In genomic region chr2:94303984-94304383, GRCm38 (mm10) we compare ENCODE assay signal across 17 mouse cellular contexts.
DNase-seq lines count a peak whose midpoint lies in the region.
"Had no signal": no experiment of that assay in that cellular context is flagged by ENCODE, and none has a peak within 500 bp of the region (broad histone marks: within the 10 kb centered on the region; RNA-seq: fewer than 3 reads in every experiment).

No protein-coding gene starts in this region.

- intact Hi-C loops in gastrocnemius, postnatal 14 days (cut with DNase I; ENCODE audit: low total_unique reads), result no loop called here

- peak; percentile 12 for DNase-seq in gastrocnemius, postnatal 14 days
- no peak for DNase-seq in gastrocnemius, postnatal 25 days
- DNase-seq in layer of hippocampus, adult 9-11 months, result peak; percentile 14
- no peak for DNase-seq in layer of hippocampus, postnatal 25 days (ENCODE audit: extremely low spot score in 1 of 2, low spot score in 1 of 2)
- DNase-seq in cerebellum, adult 11-12 months, result peak; percentile 55
- DNase-seq in cerebellum, postnatal 14 days, result peak; percentile 26 to 46
- no peak for DNase-seq in frontal cortex, postnatal 36 days (ENCODE audit: low spot score in 2 of 2)
- DNase-seq in left cerebral cortex, adult 8-10 months (ENCODE audit: low spot score in 2 of 2), result no peak
- DNase-seq: adrenal gland, postnatal 36 days; forebrain, postnatal 0 days; heart, postnatal 14 days; kidney, adult 2 months; kidney, postnatal 14 days; lung, adult 2 months; lung, postnatal 4 days; right cerebral cortex, adult 18-20 months; thymus, postnatal 25 days had no signal

Comparison
In these comparisons a context has a peak if more than half of its experiments do, and no peak if none do; other contexts are left out.
1. DNase-seq: peak in gastrocnemius, postnatal 14 days (single experiment), layer of hippocampus, adult 9-11 months (single experiment), cerebellum, adult 11-12 months (single experiment) and cerebellum, postnatal 14 days (2 of 2); none in gastrocnemius, postnatal 25 days (single experiment), layer of hippocampus, postnatal 25 days (0 of 2), frontal cortex, postnatal 36 days (0 of 2) and left cerebral cortex, adult 8-10 months (0 of 2).